Mouse (Mus musculus) left cerebral cortex, adult 18-20 months (tissue): ENCODE data around the gene Plekhg2. TPM values are rescaled to one million over a fixed set of nuclear protein-coding genes. Genes with fewer than 3 reads are reported as not detected.
A peak's percentile ranks its signal among the peaks of the same experiment; 100 is the strongest.

Experiments used
- DNase-seq, 2 experiments: peaks; one replicate each; pipeline ENCODE4 v3.0.0; 2021 to 2022; ENCODE audit warnings: low spot score in 2 of 2, mixed read lengths in 1 of 2
- total RNA-seq, 2 experiments: library from RNA; stranded (reverse); gene quantifications; 2 replicates each; pipeline ENCODE4 v1.2.3; 2021

Plekhg2 gene
- total RNA-seq, 2 experiments from 2014 or later = 4.8 to 5.2 TPM

GRCm38 (mm10) chr7:28338108-28338998 is 34.0 kb downstream of the Plekhg2 start, which contains the start of gene Supt5:
Gene Supt5, minus strand, starts transcription at chr7:28338746.
- DNase-seq = peak; percentile 96 to 97

GRCm38 (mm10) chr7:28335471-28335870 is 36.9 kb downstream of the Plekhg2 start:
- no peak for DNase-seq

- no peak for DNase-seq
Observed at GRCm38 (mm10) chr7:28334534-28334933, 37.9 kb downstream of the Plekhg2 start.

- DNase-seq = no peak
Observed at GRCm38 (mm10) chr7:28328260-28328659, 44.1 kb downstream of the Plekhg2 start.

GRCm38 (mm10) chr7:28326457-28326856 is 45.9 kb downstream of the Plekhg2 start:
- DNase-seq = no peak

GRCm38 (mm10) chr7:28325293-28325692 is 47.1 kb downstream of the Plekhg2 start:
- DNase-seq = no peak

- DNase-seq = no peak
Observed at GRCm38 (mm10) chr7:28321974-28322720, 50.3 kb downstream of the Plekhg2 start.

- DNase-seq = no peak
Observed at GRCm38 (mm10) chr7:28318714-28319113, 53.7 kb downstream of the Plekhg2 start.

GRCm38 (mm10) chr7:28318036-28318435 is 54.4 kb downstream of the Plekhg2 start:
- DNase-seq = no peak

GRCm38 (mm10) chr7:28311926-28312543 is 60.4 kb downstream of the Plekhg2 start, which contains the start of gene Timm50:
Gene Timm50, minus strand, starts transcription at chr7:28312072.
- peak; percentile 99 to 100 for DNase-seq

GRCm38 (mm10) chr7:28311151-28311925 is 61.1 kb downstream of the Plekhg2 start:
- no peak for DNase-seq

GRCm38 (mm10) chr7:28309737-28310136 is 62.7 kb downstream of the Plekhg2 start:
- DNase-seq = no peak

Other genes starting within 250 kb of the Plekhg2 start
- gene 9530053A07Rik, start 243.1 kb downstream of the Plekhg2 start, total RNA-seq = under 1 TPM in 1 of 2 experiments, not detected in 1; 0.09 TPM
- 10 to 100 TPM; 47.8 to 60.2 TPM for gene Fbl, start 202.9 kb downstream of the Plekhg2 start, total RNA-seq
- 10 to 100 TPM; 39.6 to 40.6 TPM for gene Dyrk1b, start 193.1 kb downstream of the Plekhg2 start, total RNA-seq
- 10 to 100 TPM; 62.3 to 65.2 TPM for gene Eid2, start 104.7 kb downstream of the Plekhg2 start, total RNA-seq
- gene Eid2b, start 94.9 kb downstream of the Plekhg2 start, total RNA-seq = 10 to 100 TPM; 30.2 to 30.8 TPM
- under 1 TPM in 1 of 2 experiments, not detected in 1; 0.44 TPM for gene Selenov, start 81.4 kb downstream of the Plekhg2 start, total RNA-seq
- gene Dll3, start 70.4 kb downstream of the Plekhg2 start, total RNA-seq = 1 to 10 TPM; 1.5 to 1.6 TPM
- 10 to 100 TPM; 36.8 to 43.2 TPM for gene Timm50, start 60.5 kb downstream of the Plekhg2 start, total RNA-seq
- gene Supt5, start 33.9 kb downstream of the Plekhg2 start, total RNA-seq = 100 to 1,000 TPM; 116 TPM
- 100 to 1,000 TPM; 462 to 497 TPM for gene Rps16, start 21.9 kb downstream of the Plekhg2 start, total RNA-seq
- gene Zfp36, start 7.7 kb upstream of the Plekhg2 start, total RNA-seq = 1 to 10 TPM; 1.4 to 2.3 TPM
- 10 to 100 TPM; 20.3 to 22.0 TPM for gene Med29, start 20.1 kb upstream of the Plekhg2 start, total RNA-seq
- 10 to 100 TPM; 54.8 to 59.0 TPM for gene Paf1, start 20.4 kb upstream of the Plekhg2 start, total RNA-seq
- gene Gmfg, start 64.8 kb upstream of the Plekhg2 start, total RNA-seq = 1 to 10 TPM; 1.4 to 1.5 TPM
- gene Lrfn1, start 79.4 kb upstream of the Plekhg2 start, total RNA-seq = 10 to 100 TPM; 93.0 to 96.9 TPM
- not detected for gene Ifnl2, start 137.9 kb upstream of the Plekhg2 start, total RNA-seq
- not detected for gene Ifnl3, start 150.2 kb upstream of the Plekhg2 start, total RNA-seq
- gene Sycn, start 168.3 kb upstream of the Plekhg2 start, total RNA-seq = not detected
- gene Nccrp1, start 174.7 kb upstream of the Plekhg2 start, total RNA-seq = under 1 TPM in 1 of 2 experiments, not detected in 1; 0.28 TPM
- gene Samd4b, start 225.5 kb upstream of the Plekhg2 start, total RNA-seq = 10 to 100 TPM; 67.8 to 80.1 TPM
- 1 to 10 TPM; 8.6 to 8.8 TPM for gene Pak4, start 225.6 kb upstream of the Plekhg2 start, total RNA-seq